10 mouse cellular contexts compared by ENCODE assay signal in the genomic region with DNA sequence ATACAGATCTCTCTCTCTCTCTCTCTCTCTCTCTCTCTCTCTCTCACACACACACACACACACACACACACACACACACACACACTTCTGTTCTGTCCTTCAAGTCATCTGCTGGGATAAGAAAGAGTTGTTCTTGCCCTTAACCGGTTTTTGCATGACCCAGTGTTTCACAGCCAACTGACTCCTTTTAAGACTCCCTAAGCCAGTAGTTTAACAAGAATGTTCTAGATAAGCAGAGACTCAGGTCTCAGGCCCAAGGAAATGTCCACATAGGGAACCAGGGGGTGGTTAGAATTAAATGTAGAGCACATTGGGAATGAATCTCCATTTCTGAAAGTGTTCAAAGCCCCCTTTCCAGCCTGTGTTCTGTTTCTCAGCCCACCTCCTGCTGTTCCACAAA.
"Had no signal": no experiment of that assay in that cellular context is flagged by ENCODE, and none has a peak within 500 bp of the region (broad histone marks: within the 10 kb centered on the region; RNA-seq: fewer than 3 reads in every experiment).

No protein-coding gene starts in this region.

- H3K27ac ChIP-seq: left cerebral cortex, adult 2 months; liver, embryonic 15.5 days; macrophage; midbrain, embryonic 12.5 days; stomach, postnatal 0 days had no signal

- H3K36me3 ChIP-seq: liver, embryonic 15.5 days; midbrain, embryonic 12.5 days had no signal

- H3K4me2 ChIP-seq: liver, embryonic 15.5 days; midbrain, embryonic 12.5 days had no signal

- ATAC-seq: intestine, postnatal 0 days had no signal

- DNase-seq: kidney, adult 9 months; right cerebral cortex, postnatal 14 days; thymus, postnatal 14 days had no signal

- H3K27me3 ChIP-seq: liver, embryonic 15.5 days; midbrain, embryonic 12.5 days had no signal

- H3K4me1 ChIP-seq: megakaryocyte, embryonic 14.5 days had no signal

- H3K9me3 ChIP-seq: liver, embryonic 15.5 days; megakaryocyte, embryonic 14.5 days had no signal

- H3K4me3 ChIP-seq: left cerebral cortex, adult 2 months; liver, embryonic 15.5 days; midbrain, embryonic 12.5 days had no signal

- H3K9ac ChIP-seq: liver, embryonic 15.5 days; midbrain, embryonic 12.5 days had no signal
